Mouse (Mus musculus) intestine, postnatal 0 days (tissue): ENCODE results near the gene Tiam1. TPM values are rescaled to one million over a fixed set of nuclear protein-coding genes. Genes with fewer than 3 reads are reported as not detected.

Experiments used
- ATAC-seq: fragments of 200-750 bp; cut with Nextera tagmentation; 2 replicates; pipeline ENCODE4 v1.8.0; 2017; ENCODE audit warnings: mild to moderate bottlenecking, moderate TSS enrichment, moderate library complexity
- H3K27ac ChIP-seq: fragments of 300-500 bp; sonication (generic); 2 replicates; pipeline ENCODE4 v1.5.1; 2014; ENCODE audit warnings: mild to moderate bottlenecking, low read depth, low read length, moderate library complexity
- H3K27me3 ChIP-seq: fragments of 300-500 bp; sonication (generic); replicated peaks from 2 replicates; pipeline ENCODE4 v1.6.1; 2014; ENCODE audit warnings: low read length, mixed read lengths; ENCODE audit not compliant: control insufficient read depth, insufficient read depth
- H3K36me3 ChIP-seq: fragments of 300-500 bp; sonication (generic); 2 replicates; pipeline ENCODE4 v1.6.1; 2014; ENCODE audit warnings: mild to moderate bottlenecking, moderate library complexity; ENCODE audit not compliant: control insufficient read depth, insufficient read depth
- H3K4me1 ChIP-seq: fragments of 300-500 bp; sonication (generic); replicated peaks from 2 replicates; pipeline ENCODE4 v1.6.1; 2014; ENCODE audit warnings: antibody characterized with exemption, low read length, mixed read lengths; ENCODE audit not compliant: control insufficient read depth, insufficient read depth
- H3K4me2 ChIP-seq: fragments of 300-500 bp; sonication (generic); replicated peaks from 2 replicates; pipeline ENCODE4 v1.6.1; 2014; ENCODE audit warnings: low read depth, mild to moderate bottlenecking, moderate library complexity
- H3K4me3 ChIP-seq: fragments of 300-500 bp; sonication (generic); 2 replicates; pipeline ENCODE4 v1.5.1; 2014; ENCODE audit warnings: low read depth, low read length
- H3K9ac ChIP-seq: fragments of 300-500 bp; sonication (generic); 2 replicates; pipeline ENCODE4 v1.6.1; 2014; ENCODE audit warnings: mild to moderate bottlenecking, low read depth, low read length
- H3K9me3 ChIP-seq: fragments of 300-500 bp; sonication (generic); 2 replicates; pipeline ENCODE4 v1.6.1; 2016; ENCODE audit warnings: mixed run types; ENCODE audit not compliant: control insufficient read depth
- CTCF ChIP-seq: sonication (generic); IDR thresholded peaks from 2 replicates; pipeline ENCODE4 v1.5.1; 2016; ENCODE audit warnings: low read depth, mild to moderate bottlenecking, control low read depth, antibody characterized with exemption, moderate library complexity
- WGBS: fragments of 180-500 bp; shearing (Covaris S2); extraction: QIAGEN DNeasy Blood & Tissue Kit; methylation state at CpG from one replicate; pipeline ENCODE4 v1.1.7; 2014; 5-methylcytosine and 5-hydroxymethylcytosine counted together
- polyA plus RNA-seq: library from polyadenylated mRNA; unstranded; fragments of >200 nt; fragmentation: Nextera tagmentation; extraction: Ambion mirVana; gene quantifications from 2 replicates; pipeline ENCODE4 v1.2.1, GENCODE M21; 2015

Tiam1 gene
- polyA plus RNA-seq, 1 experiment from 2014 or later, result 3.3 TPM

DNA sequence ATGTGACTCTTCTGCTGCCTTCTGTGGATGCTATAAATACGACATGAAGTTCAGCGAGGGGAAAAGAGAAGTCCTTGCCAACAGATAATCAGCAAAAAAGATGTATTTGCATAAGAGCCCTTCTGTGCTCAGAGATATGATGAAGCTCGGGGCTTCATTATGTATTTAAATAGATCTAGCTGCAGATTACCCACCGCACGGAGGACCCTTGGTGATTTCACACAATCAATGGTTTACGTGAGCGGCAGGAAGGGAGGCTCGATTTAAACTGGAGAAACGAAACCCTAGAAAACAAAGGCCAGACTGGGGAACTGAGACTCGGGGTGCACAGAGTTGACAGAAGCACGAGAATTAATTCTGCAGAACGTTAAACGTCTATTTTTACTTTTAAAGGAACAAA is 272.2 kb downstream of the Tiam1 start:
- Histone ChIP-seq H3K4me1 (no peaks in the 10 kb centered on the region), H3K27me3 (no peaks in the 10 kb centered on the region), H3K9ac (no peak overlapping the region), H3K27ac (no peak overlapping the region), H3K9me3 (no peaks in the 10 kb centered on the region), H3K4me2 (no peak overlapping the region), H3K4me3 (no peak overlapping the region), H3K36me3 (no peaks in the 10 kb centered on the region; the same call in 1 of the 2 replicates)
- TF ChIP-seq CTCF, result no peak
- 60% methylated on average over 13 of the region's 13 CpGs for WGBS
- ATAC-seq, result no peak

DNA sequence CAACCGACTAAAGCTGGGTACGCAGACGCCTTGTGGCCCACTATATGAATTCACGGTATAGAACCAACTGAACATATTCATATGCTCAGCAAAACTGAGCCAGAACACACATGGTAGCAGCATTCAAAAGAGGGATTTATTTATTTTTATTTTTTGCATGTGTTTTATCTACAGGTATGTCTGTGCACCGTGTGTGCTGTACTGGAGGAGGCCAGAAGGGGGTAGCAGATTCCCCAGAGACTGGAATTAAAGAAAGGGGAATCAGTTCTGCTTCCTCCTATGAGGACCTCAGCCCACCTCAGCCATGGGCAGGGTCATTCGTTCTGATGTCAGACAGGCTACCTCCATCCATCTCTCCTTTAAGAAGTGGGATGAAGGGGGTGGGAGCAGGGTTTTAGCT is 273.5 kb downstream of the Tiam1 start:
- Histone ChIP-seq H3K27me3 (no peaks in the 10 kb centered on the region), H3K4me3 (no peak overlapping the region), H3K4me1 (no peaks in the 10 kb centered on the region), H3K9me3 (no peaks in the 10 kb centered on the region), H3K27ac (no peak overlapping the region), H3K4me2 (no peak overlapping the region), H3K9ac (no peak overlapping the region), H3K36me3 (no peaks in the 10 kb centered on the region; the same call in 1 of the 2 replicates)
- WGBS, result 94% methylated on average over 6 of the region's 6 CpGs
- TF ChIP-seq CTCF, result peak; percentile 19; the same call in 1 of the 2 replicates
- no peak for ATAC-seq

DNA sequence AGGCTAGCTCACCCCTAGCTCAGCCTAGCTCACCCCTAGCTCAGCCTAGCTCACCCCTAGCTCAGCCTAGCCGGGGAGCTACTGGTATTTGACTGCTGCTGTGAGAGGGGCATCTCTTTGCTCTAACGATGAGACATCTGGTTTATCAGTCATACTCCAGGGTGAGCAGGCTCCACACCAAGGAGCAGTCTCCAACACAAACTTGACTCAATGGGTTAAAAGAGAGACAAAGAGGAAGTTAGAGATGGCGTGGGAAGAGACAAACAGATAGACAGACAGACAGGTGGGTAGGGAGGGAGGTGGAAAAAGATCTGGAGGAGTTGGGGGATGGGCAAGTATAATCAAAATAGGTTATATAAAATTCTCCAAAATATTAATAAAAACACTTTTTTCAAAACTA is 275.1 kb downstream of the Tiam1 start:
- no peak for ATAC-seq
- TF ChIP-seq CTCF, result no peak
- WGBS, result 86% methylated on average over 3 of the region's 3 CpGs
- H3K27ac ChIP-seq, result no peak overlapping the region
- H3K9me3 ChIP-seq, result no peaks in the 10 kb centered on the region
- H3K36me3 ChIP-seq, result no peaks in the 10 kb centered on the region; the same call in 1 of the 2 replicates
- H3K27me3 ChIP-seq, result no peaks in the 10 kb centered on the region
- no peak overlapping the region for H3K9ac ChIP-seq
- H3K4me2 ChIP-seq, result no peak overlapping the region
- H3K4me3 ChIP-seq, result no peak overlapping the region
- H3K4me1 ChIP-seq, result no peaks in the 10 kb centered on the region

DNA sequence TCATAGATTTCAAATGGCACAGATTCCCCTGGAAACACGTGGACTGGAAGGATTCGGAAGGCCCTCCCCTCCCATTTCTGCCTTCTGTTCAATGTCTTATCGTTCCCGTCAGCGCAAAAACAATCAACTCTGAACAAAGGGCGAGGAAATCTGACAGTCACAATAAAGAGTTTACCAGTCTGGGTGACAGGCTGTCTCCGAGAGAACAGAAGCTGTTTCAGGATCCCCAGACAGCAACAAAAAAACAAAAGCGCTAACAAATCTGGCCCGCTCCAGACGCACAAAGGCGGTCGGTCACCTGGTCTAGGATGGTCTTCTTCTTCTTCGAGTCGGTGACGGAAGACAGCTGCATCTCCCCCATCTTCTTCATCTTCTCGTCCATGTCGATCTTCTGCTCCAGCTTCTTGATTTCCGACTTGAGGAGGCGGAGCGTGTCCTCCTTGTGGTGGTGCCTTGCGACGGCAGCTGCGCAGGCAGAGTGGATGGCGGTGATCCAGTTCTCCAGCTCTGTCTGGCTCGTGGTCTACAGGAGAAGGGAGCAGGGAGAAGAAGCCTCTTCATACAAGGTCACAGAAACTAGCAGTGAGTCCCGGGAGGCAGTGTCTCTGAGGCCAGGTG is 276.2 kb downstream of the Tiam1 start:
- Histone ChIP-seq H3K36me3 (no peaks in the 10 kb centered on the region; the same call in 1 of the 2 replicates), H3K4me3 (no peak overlapping the region), H3K9ac (no peak overlapping the region), H3K27ac (no peak overlapping the region), H3K9me3 (no peaks in the 10 kb centered on the region), H3K27me3 (no peaks in the 10 kb centered on the region), H3K4me1 (no peaks in the 10 kb centered on the region), H3K4me2 (no peak overlapping the region)
- no peak for ATAC-seq
- TF ChIP-seq CTCF, result no peak
- WGBS, result 89% methylated on average over 26 of the region's 26 CpGs

DNA sequence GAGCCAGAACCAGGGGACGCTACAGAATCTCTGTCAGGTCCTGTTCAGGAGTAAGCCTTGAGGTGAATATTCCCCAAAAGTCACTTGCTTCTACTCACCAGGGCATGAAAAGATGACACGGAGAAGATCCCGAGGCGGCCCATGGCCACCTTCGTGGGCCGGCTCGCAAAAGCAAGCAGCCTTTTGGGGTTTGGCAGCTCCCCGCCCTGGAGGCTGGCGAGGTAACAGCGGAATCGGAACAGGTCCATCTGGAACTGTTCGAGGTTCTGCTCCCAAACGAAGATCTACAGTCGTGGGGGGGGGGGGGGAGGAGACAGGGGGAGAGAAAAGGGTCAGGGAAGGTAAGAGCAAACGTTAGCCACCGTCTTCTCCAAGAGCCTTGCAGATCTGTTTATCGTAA is 278.4 kb downstream of the Tiam1 start:
- no peaks in the 10 kb centered on the region for H3K9me3 ChIP-seq
- H3K27ac ChIP-seq, result no peak overlapping the region
- no peak overlapping the region for H3K9ac ChIP-seq
- no peaks in the 10 kb centered on the region for H3K27me3 ChIP-seq
- TF ChIP-seq CTCF, result no peak
- H3K4me1 ChIP-seq, result peaks cover 8% of the 10 kb centered on the region; the same call in 1 of the 2 replicates
- no peak overlapping the region for H3K4me2 ChIP-seq
- ATAC-seq, result no peak
- WGBS, result 79% methylated on average over 17 of the region's 17 CpGs
- H3K36me3 ChIP-seq, result no peaks in the 10 kb centered on the region; the same call in 1 of the 2 replicates
- H3K4me3 ChIP-seq, result no peak overlapping the region

DNA sequence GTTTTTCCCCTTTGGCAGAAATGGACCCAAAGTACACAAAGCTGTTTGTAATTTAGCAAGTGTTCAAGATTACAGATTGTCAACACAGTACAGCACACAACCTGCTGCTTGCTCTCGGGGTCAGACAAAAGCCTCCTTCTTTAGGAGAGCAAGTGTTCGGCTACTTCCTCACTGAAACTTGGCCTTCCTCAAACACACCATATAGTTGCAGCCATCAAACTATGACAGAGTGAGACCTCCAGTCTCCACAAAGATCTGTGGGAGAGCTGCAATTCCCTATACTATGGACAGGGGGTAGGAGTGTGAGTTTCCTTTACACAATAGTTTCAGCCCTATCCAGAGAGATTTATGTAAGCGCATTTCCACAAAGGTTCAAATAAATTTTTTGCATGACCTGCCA is 278.9 kb downstream of the Tiam1 start:
- Histone ChIP-seq H3K4me3 (no peak overlapping the region), H3K27me3 (no peaks in the 10 kb centered on the region), H3K27ac (no peak overlapping the region), H3K4me2 (no peak overlapping the region), H3K9ac (no peak overlapping the region), H3K36me3 (no peaks in the 10 kb centered on the region; the same call in 1 of the 2 replicates), H3K4me1 (peaks cover 8% of the 10 kb centered on the region; the same call in 1 of the 2 replicates), H3K9me3 (no peaks in the 10 kb centered on the region)
- TF ChIP-seq CTCF, result no peak
- ATAC-seq, result no peak
- 77% methylated on average over 3 of the region's 3 CpGs for WGBS

DNA sequence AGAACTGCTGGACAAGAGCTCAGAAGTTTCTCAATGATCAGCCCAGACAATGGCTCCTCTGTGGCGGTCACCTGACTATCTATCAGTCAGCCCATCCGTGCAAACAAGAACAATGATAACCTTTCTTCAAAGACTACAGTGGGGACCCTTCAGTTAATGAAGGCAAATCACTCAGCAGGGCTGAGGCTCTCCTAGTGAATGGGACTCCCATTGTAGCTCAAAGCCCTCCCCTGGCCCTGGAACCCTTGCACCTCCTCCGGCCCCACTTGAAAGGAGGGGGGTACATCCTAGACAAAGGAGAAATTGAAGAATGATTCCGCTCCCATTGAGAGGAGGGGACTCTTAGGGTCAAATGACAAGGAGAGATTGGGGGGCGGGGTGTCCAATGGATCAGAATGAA is 280.3 kb downstream of the Tiam1 start:
- no peak for ATAC-seq
- no peak for TF ChIP-seq CTCF
- no peak overlapping the region for H3K9ac ChIP-seq
- H3K36me3 ChIP-seq, result no peaks in the 10 kb centered on the region; the same call in 1 of the 2 replicates
- H3K9me3 ChIP-seq, result no peaks in the 10 kb centered on the region
- H3K4me3 ChIP-seq, result no peak overlapping the region
- no peaks in the 10 kb centered on the region for H3K27me3 ChIP-seq
- H3K4me2 ChIP-seq, result no peak overlapping the region
- H3K27ac ChIP-seq, result no peak overlapping the region
- WGBS, result 77% methylated on average over 5 of the region's 5 CpGs
- H3K4me1 ChIP-seq, result peaks cover 8% of the 10 kb centered on the region; the same call in 1 of the 2 replicates
